Mouse (Mus musculus): ENCODE measurements around the gene Itpk1. TPM values are rescaled to one million over a fixed set of nuclear protein-coding genes. Genes with fewer than 3 reads are reported as not detected.

Itpk1 gene
- polyA plus RNA-seq, 1 experiment from 2014 or later, result 15.9 TPM

DNA sequence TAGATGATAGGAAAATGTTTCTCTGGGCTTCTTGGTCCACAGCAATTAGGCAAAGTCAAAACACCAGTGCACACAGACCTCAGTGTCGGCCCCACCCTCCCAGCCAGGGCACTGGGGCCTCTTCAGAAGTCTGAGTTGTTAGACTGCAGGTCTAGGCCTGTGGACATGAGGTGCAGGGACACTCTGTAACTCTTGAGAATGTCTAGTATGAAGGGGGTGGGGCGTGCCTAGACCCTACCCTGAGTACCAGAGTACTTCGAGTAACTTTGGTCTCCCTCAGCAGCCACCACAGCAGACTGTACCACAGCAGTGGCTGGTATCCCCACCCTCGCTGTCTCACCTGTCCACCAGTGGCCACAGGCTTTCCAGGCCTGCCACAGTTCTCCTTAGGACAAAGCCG, 18.4 kb downstream of the Itpk1 start:
- no peak for ATAC-seq (ENCODE audit: insufficient number of reproducible peaks, insufficient read depth, low FRiP score, low read depth)
- Histone ChIP-seq H3K27ac (ENCODE audit: low read length) (no peak overlapping the region), H3K4me2 (replicated peaks; ENCODE audit: low read depth, low read length) (no peak overlapping the region), H3K36me3 (ENCODE audit: control insufficient read depth, insufficient read depth, low read length) (no peaks in the 10 kb centered on the region), H3K9ac (replicated peaks; ENCODE audit: low read depth, low read length) (no peak overlapping the region), H3K4me3 (ENCODE audit: low read depth, low read length) (no peak overlapping the region), H3K9me3 (ENCODE audit: control insufficient read depth, low read depth, low read length) (no peaks in the 10 kb centered on the region), H3K27me3 (ENCODE audit: control insufficient read depth, insufficient read depth, low read length) (no peaks in the 10 kb centered on the region), H3K4me1 (ENCODE audit: control insufficient read depth, insufficient read depth, low read length) (peaks cover 10% of the 10 kb centered on the region; the same call in 1 of the 2 replicates)
- 86% methylated on average over 5 of the region's 5 CpGs for WGBS

DNA sequence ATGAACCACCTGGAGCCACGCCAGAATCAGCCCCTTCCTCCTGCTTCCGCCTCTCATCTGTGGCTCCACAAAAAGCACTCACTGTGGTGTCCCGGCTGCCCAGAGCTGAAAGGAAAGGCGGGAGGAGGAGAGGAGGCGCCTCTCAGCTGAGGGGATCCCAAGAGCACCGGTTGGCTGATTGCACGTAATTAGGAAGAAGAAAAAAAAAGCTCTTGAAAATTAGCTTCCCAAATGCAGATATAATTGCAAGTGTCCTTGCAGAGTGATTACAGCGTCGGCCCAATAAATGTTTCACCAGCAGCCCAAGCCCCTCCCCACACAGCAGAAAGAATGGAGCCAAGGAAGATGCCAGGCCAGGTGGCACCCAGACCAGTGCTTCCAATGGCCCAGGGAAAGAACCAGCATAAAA, 19.2 kb downstream of the Itpk1 start:
- no peak for ATAC-seq (ENCODE audit: insufficient number of reproducible peaks, insufficient read depth, low FRiP score, low read depth)
- WGBS, result 45% methylated on average over 9 of the region's 9 CpGs

DNA sequence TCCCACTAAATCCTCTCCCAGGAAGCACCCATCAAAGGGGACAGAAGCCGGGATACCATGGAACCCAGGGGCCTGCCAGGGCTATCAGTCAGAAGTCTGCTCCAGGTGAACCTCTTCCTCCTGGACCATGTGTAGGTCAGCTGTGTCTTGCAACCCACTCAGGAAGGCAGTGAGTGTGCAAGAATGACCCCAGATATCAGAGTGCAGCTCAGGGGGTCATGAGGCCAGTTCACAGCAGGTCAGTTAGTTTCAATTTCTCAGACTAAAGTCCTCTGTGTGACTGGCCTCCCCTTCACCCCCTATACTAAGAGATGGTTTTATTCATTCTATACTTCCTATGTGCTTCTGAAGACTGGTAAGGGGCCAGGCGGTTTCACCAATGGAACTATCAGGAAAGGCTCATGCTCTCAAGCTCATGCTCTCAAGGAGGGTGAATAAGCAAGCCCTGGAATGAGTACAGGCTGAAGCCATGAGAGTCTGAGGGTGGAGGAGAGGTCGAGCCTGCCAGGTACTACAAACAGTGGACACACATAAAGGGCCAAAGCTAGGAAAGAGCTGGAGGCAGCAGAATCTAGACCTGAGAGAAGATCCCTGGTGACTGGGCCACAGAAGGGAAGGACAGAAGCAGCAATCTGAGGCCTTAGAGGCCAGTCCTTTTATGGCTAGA, 19.9 kb downstream of the Itpk1 start:
- Histone ChIP-seq H3K27me3 (ENCODE audit: control insufficient read depth, insufficient read depth, low read length) (no peaks in the 10 kb centered on the region), H3K27ac (ENCODE audit: low read length) (0 out of 2 replicates have a peak overlapping the region, but pooled peaks have one; percentile 33), H3K9me3 (ENCODE audit: control insufficient read depth, low read depth, low read length) (no peaks in the 10 kb centered on the region), H3K36me3 (ENCODE audit: control insufficient read depth, insufficient read depth, low read length) (no peaks in the 10 kb centered on the region), H3K9ac (replicated peaks; ENCODE audit: low read depth, low read length) (no peak overlapping the region), H3K4me1 (ENCODE audit: control insufficient read depth, insufficient read depth, low read length) (peaks cover 10% of the 10 kb centered on the region; the same call in 1 of the 2 replicates), H3K4me2 (replicated peaks; ENCODE audit: low read depth, low read length) (no peak overlapping the region), H3K4me3 (ENCODE audit: low read depth, low read length) (no peak overlapping the region)
- ATAC-seq (ENCODE audit: insufficient number of reproducible peaks, insufficient read depth, low FRiP score, low read depth), result no peak
- WGBS, result 76% methylated on average over 3 of the region's 3 CpGs

More for the DNA sequence above, 19.2 kb downstream of the Itpk1 start:
- no peak overlapping the region for H3K4me2 ChIP-seq (replicated peaks; ENCODE audit: low read depth, low read length)
- H3K9ac ChIP-seq (replicated peaks; ENCODE audit: low read depth, low read length), result no peak overlapping the region
- H3K27ac ChIP-seq (ENCODE audit: low read length), result 0 out of 2 replicates have a peak overlapping the region, but pooled peaks have one; percentile 33
- no peaks in the 10 kb centered on the region for H3K9me3 ChIP-seq (ENCODE audit: control insufficient read depth, low read depth, low read length)
- no peak overlapping the region for H3K4me3 ChIP-seq (ENCODE audit: low read depth, low read length)
- H3K4me1 ChIP-seq (ENCODE audit: control insufficient read depth, insufficient read depth, low read length), result peaks cover 10% of the 10 kb centered on the region; the same call in 1 of the 2 replicates
- no peaks in the 10 kb centered on the region for H3K27me3 ChIP-seq (ENCODE audit: control insufficient read depth, insufficient read depth, low read length)
- no peaks in the 10 kb centered on the region for H3K36me3 ChIP-seq (ENCODE audit: control insufficient read depth, insufficient read depth, low read length)

DNA sequence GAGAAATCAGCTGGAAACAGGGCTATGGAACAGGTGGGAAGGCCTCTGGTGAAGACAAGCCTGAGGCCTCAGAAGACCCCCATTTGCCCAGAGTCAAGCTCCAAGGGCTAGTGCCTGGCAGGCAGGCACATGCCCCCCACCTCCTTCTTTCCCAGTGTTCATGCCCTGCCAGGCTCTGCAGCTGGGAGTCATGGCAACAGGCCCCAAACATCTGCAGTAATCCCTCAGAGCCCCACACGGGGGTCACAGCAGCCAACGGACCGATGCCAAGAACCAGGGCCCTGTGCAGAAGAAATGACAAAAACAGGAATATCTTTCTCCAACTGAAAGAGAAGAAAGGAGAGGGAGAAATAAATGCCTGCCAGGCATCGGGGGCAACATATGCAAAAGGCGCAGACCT, 20.8 kb downstream of the Itpk1 start:
- no peaks in the 10 kb centered on the region for H3K36me3 ChIP-seq (ENCODE audit: control insufficient read depth, insufficient read depth, low read length)
- H3K4me2 ChIP-seq (replicated peaks; ENCODE audit: low read depth, low read length), result no peak overlapping the region
- WGBS, result 78% methylated on average over 5 of the region's 5 CpGs
- H3K27me3 ChIP-seq (ENCODE audit: control insufficient read depth, insufficient read depth, low read length), result no peaks in the 10 kb centered on the region
- no peak for ATAC-seq (ENCODE audit: insufficient number of reproducible peaks, insufficient read depth, low FRiP score, low read depth)
- H3K9ac ChIP-seq (replicated peaks; ENCODE audit: low read depth, low read length), result no peak overlapping the region
- 0 out of 2 replicates have a peak, but pooled peaks cover 10% of the 10 kb centered on the region for H3K4me1 ChIP-seq (ENCODE audit: control insufficient read depth, insufficient read depth, low read length)
- no peak overlapping the region for H3K4me3 ChIP-seq (ENCODE audit: low read depth, low read length)
- no peak overlapping the region for H3K27ac ChIP-seq (ENCODE audit: low read length)
- no peaks in the 10 kb centered on the region for H3K9me3 ChIP-seq (ENCODE audit: control insufficient read depth, low read depth, low read length)

DNA sequence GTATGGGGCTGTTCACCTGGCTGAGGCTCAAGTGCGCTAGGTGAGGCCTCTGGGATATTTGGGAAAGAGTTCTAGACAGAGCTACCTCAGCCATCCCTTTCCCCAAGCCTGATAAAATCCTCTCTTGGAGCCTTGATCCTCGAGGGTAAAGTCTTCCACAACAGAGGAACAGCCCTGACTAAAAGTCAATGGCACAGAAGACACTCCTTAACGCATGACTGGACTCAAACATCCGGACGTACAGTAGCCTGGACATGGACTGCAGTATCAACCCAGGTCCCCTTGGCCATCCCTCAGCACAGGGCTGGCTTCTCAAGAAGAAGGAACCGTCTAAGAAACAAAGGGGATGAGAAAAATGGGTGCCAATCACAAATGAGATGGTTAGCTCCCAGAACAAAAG, 21.3 kb downstream of the Itpk1 start:
- no peak overlapping the region for H3K9ac ChIP-seq (replicated peaks; ENCODE audit: low read depth, low read length)
- 0 out of 2 replicates have a peak, but pooled peaks cover 10% of the 10 kb centered on the region for H3K4me1 ChIP-seq (ENCODE audit: control insufficient read depth, insufficient read depth, low read length)
- no peak overlapping the region for H3K4me2 ChIP-seq (replicated peaks; ENCODE audit: low read depth, low read length)
- H3K4me3 ChIP-seq (ENCODE audit: low read depth, low read length), result no peak overlapping the region
- H3K9me3 ChIP-seq (ENCODE audit: control insufficient read depth, low read depth, low read length), result no peaks in the 10 kb centered on the region
- H3K27me3 ChIP-seq (ENCODE audit: control insufficient read depth, insufficient read depth, low read length), result no peaks in the 10 kb centered on the region
- ATAC-seq (ENCODE audit: insufficient number of reproducible peaks, insufficient read depth, low FRiP score, low read depth), result no peak
- WGBS, result 86% methylated on average over 6 of the region's 6 CpGs
- no peak overlapping the region for H3K27ac ChIP-seq (ENCODE audit: low read length)
- H3K36me3 ChIP-seq (ENCODE audit: control insufficient read depth, insufficient read depth, low read length), result no peaks in the 10 kb centered on the region

DNA sequence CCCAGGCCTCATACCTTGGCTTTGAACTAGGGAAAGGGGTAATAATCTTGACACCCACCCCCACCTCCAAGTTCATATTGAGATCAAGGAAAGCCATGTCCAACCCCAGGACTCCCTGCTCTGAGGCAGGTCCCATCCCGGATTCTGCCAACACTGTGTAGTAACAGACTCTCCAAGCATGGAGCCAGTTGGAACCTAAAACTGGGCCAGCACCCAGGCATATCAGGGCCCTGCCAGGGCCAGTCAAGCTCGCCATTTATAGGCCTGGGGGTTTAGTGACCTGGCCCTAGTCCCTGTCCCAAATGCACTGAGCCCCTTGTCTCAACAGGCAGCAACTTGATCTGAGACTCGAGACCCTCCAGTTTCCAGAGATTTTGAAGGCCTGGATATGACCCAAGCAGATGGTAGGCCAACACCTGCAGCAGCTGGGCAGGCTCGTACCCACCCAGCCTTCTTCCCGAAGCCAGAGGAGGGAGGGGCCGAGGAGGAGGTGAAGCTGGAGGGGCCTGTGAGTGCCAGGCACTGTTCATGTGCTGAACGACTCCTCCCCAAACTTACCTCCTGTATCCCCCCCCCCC, 21.9 kb downstream of the Itpk1 start:
- Histone ChIP-seq H3K36me3 (ENCODE audit: control insufficient read depth, insufficient read depth, low read length) (no peaks in the 10 kb centered on the region), H3K9ac (replicated peaks; ENCODE audit: low read depth, low read length) (no peak overlapping the region), H3K4me1 (ENCODE audit: control insufficient read depth, insufficient read depth, low read length) (0 out of 2 replicates have a peak, but pooled peaks cover 10% of the 10 kb centered on the region), H3K4me3 (ENCODE audit: low read depth, low read length) (no peak overlapping the region), H3K27ac (ENCODE audit: low read length) (no peak overlapping the region), H3K27me3 (ENCODE audit: control insufficient read depth, insufficient read depth, low read length) (no peaks in the 10 kb centered on the region), H3K9me3 (ENCODE audit: control insufficient read depth, low read depth, low read length) (no peaks in the 10 kb centered on the region), H3K4me2 (replicated peaks; ENCODE audit: low read depth, low read length) (no peak overlapping the region)
- WGBS, result 78% methylated on average over 7 of the region's 7 CpGs
- ATAC-seq (ENCODE audit: insufficient number of reproducible peaks, insufficient read depth, low FRiP score, low read depth), result no peak

DNA sequence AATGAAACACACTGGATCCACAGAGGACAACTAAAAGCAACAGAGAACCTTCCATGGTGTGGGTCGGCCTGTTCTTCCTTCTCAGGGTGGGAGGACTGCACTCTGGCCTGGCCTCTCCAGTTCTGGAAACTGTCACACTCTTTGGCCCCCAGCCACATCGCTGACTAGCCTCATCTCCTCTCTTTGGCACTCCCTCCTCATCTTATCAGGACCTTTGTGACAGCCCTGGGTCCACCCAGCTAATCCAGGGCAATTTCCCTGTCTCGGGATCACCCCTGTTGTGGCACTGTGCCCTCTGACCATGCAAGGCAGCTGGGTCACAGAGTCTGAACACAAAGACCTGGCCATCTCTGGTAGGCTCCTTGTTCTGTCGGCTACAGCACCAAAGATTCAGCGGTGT, 22.6 kb downstream of the Itpk1 start:
- no peaks in the 10 kb centered on the region for H3K36me3 ChIP-seq (ENCODE audit: control insufficient read depth, insufficient read depth, low read length)
- no peak overlapping the region for H3K4me2 ChIP-seq (replicated peaks; ENCODE audit: low read depth, low read length)
- no peak overlapping the region for H3K9ac ChIP-seq (replicated peaks; ENCODE audit: low read depth, low read length)
- ATAC-seq (ENCODE audit: insufficient number of reproducible peaks, insufficient read depth, low FRiP score, low read depth), result no peak
- H3K9me3 ChIP-seq (ENCODE audit: control insufficient read depth, low read depth, low read length), result no peaks in the 10 kb centered on the region
- H3K4me1 ChIP-seq (ENCODE audit: control insufficient read depth, insufficient read depth, low read length), result 0 out of 2 replicates have a peak, but pooled peaks cover 10% of the 10 kb centered on the region
- 86% methylated on average over 5 of the region's 5 CpGs for WGBS
- H3K4me3 ChIP-seq (ENCODE audit: low read depth, low read length), result no peak overlapping the region
- H3K27ac ChIP-seq (ENCODE audit: low read length), result no peak overlapping the region
- H3K27me3 ChIP-seq (ENCODE audit: control insufficient read depth, insufficient read depth, low read length), result no peaks in the 10 kb centered on the region

DNA sequence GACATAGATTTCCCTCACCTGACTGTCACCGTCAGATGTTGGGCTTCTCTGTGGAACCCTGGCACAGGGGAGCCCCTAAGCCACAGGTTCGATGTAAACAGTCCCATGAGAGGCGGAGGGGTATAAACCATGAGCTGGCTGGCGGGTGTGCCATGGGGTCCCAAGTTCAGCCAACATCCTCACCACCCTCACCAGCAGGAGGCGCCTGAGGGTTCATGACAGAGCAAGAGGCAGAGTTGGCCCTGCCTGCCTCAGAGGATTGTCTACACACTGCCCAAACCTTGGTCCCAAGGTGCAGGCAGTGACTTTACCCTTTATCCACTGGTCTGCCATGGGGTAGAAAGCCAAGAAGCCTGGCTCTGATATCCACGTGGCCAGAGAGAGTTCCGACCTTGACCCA, 23.1 kb downstream of the Itpk1 start:
- Histone ChIP-seq H3K4me1 (ENCODE audit: control insufficient read depth, insufficient read depth, low read length) (0 out of 2 replicates have a peak, but pooled peaks cover 10% of the 10 kb centered on the region), H3K4me2 (replicated peaks; ENCODE audit: low read depth, low read length) (no peak overlapping the region), H3K9me3 (ENCODE audit: control insufficient read depth, low read depth, low read length) (no peaks in the 10 kb centered on the region), H3K27ac (ENCODE audit: low read length) (no peak overlapping the region), H3K36me3 (ENCODE audit: control insufficient read depth, insufficient read depth, low read length) (no peaks in the 10 kb centered on the region), H3K4me3 (ENCODE audit: low read depth, low read length) (no peak overlapping the region), H3K9ac (replicated peaks; ENCODE audit: low read depth, low read length) (no peak overlapping the region), H3K27me3 (ENCODE audit: control insufficient read depth, insufficient read depth, low read length) (no peaks in the 10 kb centered on the region)
- ATAC-seq (ENCODE audit: insufficient number of reproducible peaks, insufficient read depth, low FRiP score, low read depth), result no peak
- WGBS, result 79% methylated on average over 7 of the region's 7 CpGs

Measured in stomach, embryonic 14.5 days (tissue).